Mouse (Mus musculus) midbrain, postnatal 0 days (tissue): ENCODE measurements around the gene Plekhm3. TPM values are rescaled to one million over a fixed set of nuclear protein-coding genes. Genes with fewer than 3 reads are reported as not detected.

Experiments used
- ATAC-seq: fragments of 200-750 bp; cut with Nextera tagmentation; 2 replicates; pipeline ENCODE4 v1.8.0; 2017; ENCODE audit warnings: moderate number of reproducible peaks, mild to moderate bottlenecking, moderate TSS enrichment, moderate library complexity; ENCODE audit not compliant: low FRiP score
- DNase-seq: peaks from one replicate; pipeline ENCODE4 v3.0.0-alpha.2; 2015; ENCODE audit warnings: low spot score
- H3K27ac ChIP-seq: fragments of 300-500 bp; sonication (generic); 2 replicates; pipeline ENCODE4 v1.5.1; 2014; ENCODE audit warnings: low read depth, mild to moderate bottlenecking, low read length, mixed read lengths
- H3K27me3 ChIP-seq: fragments of 300-500 bp; sonication (generic); 2 replicates; pipeline ENCODE4 v1.6.1; 2014; ENCODE audit warnings: low read length, control low read depth, mixed read lengths; ENCODE audit not compliant: insufficient read depth
- H3K36me3 ChIP-seq: fragments of 300-500 bp; sonication (generic); 2 replicates; pipeline ENCODE4 v1.6.1; 2014; ENCODE audit warnings: low read length, control low read depth, mixed read lengths; ENCODE audit not compliant: insufficient read depth
- H3K4me1 ChIP-seq: fragments of 300-500 bp; sonication (generic); 2 replicates; pipeline ENCODE4 v1.6.1; 2014; ENCODE audit warnings: mild to moderate bottlenecking, control low read depth, antibody characterized with exemption, low read length, mixed read lengths; ENCODE audit not compliant: insufficient read depth
- H3K4me2 ChIP-seq: fragments of 300-500 bp; sonication (generic); 2 replicates; pipeline ENCODE4 v1.6.1; 2014; ENCODE audit warnings: low read depth, mild to moderate bottlenecking, low read length, mixed read lengths; ENCODE audit not compliant: poor library complexity, severe bottlenecking
- H3K4me3 ChIP-seq: fragments of 300-500 bp; sonication (generic); 2 replicates; pipeline ENCODE4 v1.5.1; 2014; ENCODE audit warnings: low read depth, mild to moderate bottlenecking, low read length, moderate library complexity
- H3K9ac ChIP-seq: fragments of 300-500 bp; sonication (generic); replicated peaks from 2 replicates; pipeline ENCODE4 v1.6.1; 2014; ENCODE audit warnings: mild to moderate bottlenecking, low read length, moderate library complexity, mixed read lengths; ENCODE audit not compliant: poor library complexity, severe bottlenecking
- H3K9me3 ChIP-seq: fragments of 300-500 bp; sonication (generic); 2 replicates; pipeline ENCODE4 v1.6.1; 2016; ENCODE audit warnings: low read length, control low read depth
- CTCF ChIP-seq: IDR thresholded peaks from 2 replicates; pipeline ENCODE4 v1.5.1; 2016; ENCODE audit warnings: antibody characterized with exemption, mild to moderate bottlenecking
- WGBS: fragments of 180-500 bp; shearing (Covaris S2); extraction: QIAGEN DNeasy Blood & Tissue Kit; methylation state at CpG from one replicate; pipeline ENCODE4 v1.1.7; 2014; 5-methylcytosine and 5-hydroxymethylcytosine counted together
- polyA plus RNA-seq: library from polyadenylated mRNA; unstranded; fragments of >200 nt; fragmentation: Nextera tagmentation; extraction: Ambion mirVana; gene quantifications from 2 replicates; pipeline ENCODE4 v1.2.1, GENCODE M21; 2015
- total RNA-seq: library from RNA; depleted of rRNA; stranded (reverse); fragments of >200 nt; gene quantifications from 2 replicates; pipeline ENCODE4 v1.2.3, GENCODE M21; 2014

Gene Plekhm3
- total and polyA plus RNA-seq, 2 experiments from 2014 or later, result 5.9 to 14.6 TPM

DNA sequence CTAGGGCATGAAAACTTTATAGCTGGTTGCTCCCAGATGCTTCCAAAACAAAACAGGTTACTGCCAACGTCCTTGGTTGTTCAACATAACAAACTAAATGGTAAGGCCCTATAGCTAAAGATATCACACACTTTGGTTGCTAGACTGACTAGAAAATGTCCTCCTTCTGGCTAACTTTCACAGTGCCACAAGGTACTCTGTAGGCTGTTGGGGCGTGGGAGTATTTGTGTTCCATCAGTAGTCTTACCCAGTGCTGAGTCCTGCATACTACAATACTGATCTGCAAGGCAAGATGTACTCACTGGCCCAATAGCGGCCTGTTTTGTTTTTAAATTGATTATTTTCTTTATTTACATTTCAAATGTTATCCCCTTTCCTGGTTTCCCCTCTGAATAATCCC, 56.9 kb downstream of the Plekhm3 start:
- Histone ChIP-seq H3K36me3 (no peaks in the 10 kb centered on the region), H3K4me3 (no peak overlapping the region), H3K9ac (no peak overlapping the region), H3K4me2 (no peak overlapping the region), H3K4me1 (no peaks in the 10 kb centered on the region), H3K9me3 (no peaks in the 10 kb centered on the region), H3K27me3 (no peaks in the 10 kb centered on the region), H3K27ac (no peak overlapping the region)
- TF ChIP-seq CTCF, result no peak
- DNase-seq (no peak), ATAC-seq (no peak)
- WGBS, result 88% methylated on average over 3 of the region's 3 CpGs

DNA sequence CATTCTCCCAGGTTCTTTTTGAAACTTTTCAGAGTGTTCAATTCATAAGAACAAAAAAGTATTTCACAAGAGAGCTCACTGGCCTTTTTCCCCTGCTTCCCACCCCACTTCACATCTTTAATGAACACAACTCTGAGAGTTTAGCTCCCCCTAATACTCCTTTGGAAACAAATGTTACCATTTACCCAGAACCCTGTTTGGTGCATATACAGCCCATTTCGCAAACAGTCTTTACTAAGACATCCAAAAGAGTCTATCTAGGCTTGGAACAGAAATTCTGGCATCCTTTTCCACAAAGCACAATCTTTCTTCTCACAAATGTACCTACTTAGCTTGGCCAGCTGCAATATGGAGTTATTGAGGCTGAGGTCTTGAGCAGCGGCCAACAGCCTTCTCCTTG, 59.1 kb downstream of the Plekhm3 start:
- no peak for TF ChIP-seq CTCF
- H3K36me3 ChIP-seq, result no peaks in the 10 kb centered on the region
- WGBS, result 87% methylated on average over 2 of the region's 2 CpGs
- no peak overlapping the region for H3K9ac ChIP-seq
- H3K27ac ChIP-seq, result no peak overlapping the region
- DNase-seq (no peak), ATAC-seq (no peak)
- H3K9me3 ChIP-seq, result no peaks in the 10 kb centered on the region
- no peaks in the 10 kb centered on the region for H3K4me1 ChIP-seq
- no peak overlapping the region for H3K4me2 ChIP-seq
- H3K27me3 ChIP-seq, result no peaks in the 10 kb centered on the region
- no peak overlapping the region for H3K4me3 ChIP-seq

DNA sequence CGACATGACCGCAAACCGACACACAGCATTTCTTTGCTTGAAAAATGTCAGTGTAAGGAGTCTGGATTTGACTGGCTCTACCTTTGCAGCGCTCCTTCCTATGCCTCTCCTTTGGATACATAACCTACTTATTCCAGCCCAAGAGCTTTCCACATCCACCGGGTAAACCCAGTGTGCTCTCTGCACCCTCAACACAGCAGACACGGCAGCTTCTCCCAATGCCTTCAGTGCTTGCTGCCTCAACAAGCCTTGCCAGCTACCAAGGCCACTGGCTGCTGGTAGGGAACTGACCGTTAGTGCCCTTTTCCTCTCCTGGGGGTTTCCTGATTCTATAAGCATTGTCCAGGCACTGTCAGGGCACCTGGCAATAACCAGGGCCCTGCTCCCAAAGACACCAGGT, 62.8 kb downstream of the Plekhm3 start:
- Histone ChIP-seq H3K4me1 (no peaks in the 10 kb centered on the region), H3K4me3 (no peak overlapping the region), H3K27me3 (no peaks in the 10 kb centered on the region), H3K9ac (no peak overlapping the region), H3K36me3 (no peaks in the 10 kb centered on the region), H3K4me2 (no peak overlapping the region), H3K27ac (no peak overlapping the region), H3K9me3 (no peaks in the 10 kb centered on the region)
- 91% methylated on average over 7 of the region's 7 CpGs for WGBS
- no peak for TF ChIP-seq CTCF
- no peak for DNase-seq
- ATAC-seq, result no peak

DNA sequence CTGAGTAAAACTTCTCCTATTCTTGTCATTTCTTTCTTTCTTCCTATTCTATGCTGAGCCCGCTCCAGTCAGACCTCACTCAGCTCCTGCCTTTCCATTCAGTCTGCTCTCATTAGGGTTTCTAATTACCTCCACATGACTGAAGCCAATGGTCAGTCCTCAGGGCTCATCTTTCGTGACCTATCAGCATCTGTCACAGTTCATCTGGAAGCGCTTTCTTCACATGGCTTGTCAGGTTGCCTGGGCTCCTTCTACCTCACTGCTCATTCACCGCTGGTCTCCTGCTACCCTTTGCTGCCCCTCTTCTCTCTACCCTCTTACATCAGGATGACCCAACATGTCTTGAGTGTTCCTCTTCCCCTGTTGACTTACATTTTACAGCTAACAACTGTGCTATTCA, 65.3 kb downstream of the Plekhm3 start:
- H3K9ac ChIP-seq, result no peak overlapping the region
- no peaks in the 10 kb centered on the region for H3K36me3 ChIP-seq
- H3K4me2 ChIP-seq, result no peak overlapping the region
- H3K27me3 ChIP-seq, result no peaks in the 10 kb centered on the region
- WGBS, result 87% methylated on average over 4 of the region's 4 CpGs
- H3K27ac ChIP-seq, result no peak overlapping the region
- DNase-seq, result no peak
- ATAC-seq, result no peak
- no peaks in the 10 kb centered on the region for H3K4me1 ChIP-seq
- H3K9me3 ChIP-seq, result no peaks in the 10 kb centered on the region
- no peak for TF ChIP-seq CTCF
- no peak overlapping the region for H3K4me3 ChIP-seq

DNA sequence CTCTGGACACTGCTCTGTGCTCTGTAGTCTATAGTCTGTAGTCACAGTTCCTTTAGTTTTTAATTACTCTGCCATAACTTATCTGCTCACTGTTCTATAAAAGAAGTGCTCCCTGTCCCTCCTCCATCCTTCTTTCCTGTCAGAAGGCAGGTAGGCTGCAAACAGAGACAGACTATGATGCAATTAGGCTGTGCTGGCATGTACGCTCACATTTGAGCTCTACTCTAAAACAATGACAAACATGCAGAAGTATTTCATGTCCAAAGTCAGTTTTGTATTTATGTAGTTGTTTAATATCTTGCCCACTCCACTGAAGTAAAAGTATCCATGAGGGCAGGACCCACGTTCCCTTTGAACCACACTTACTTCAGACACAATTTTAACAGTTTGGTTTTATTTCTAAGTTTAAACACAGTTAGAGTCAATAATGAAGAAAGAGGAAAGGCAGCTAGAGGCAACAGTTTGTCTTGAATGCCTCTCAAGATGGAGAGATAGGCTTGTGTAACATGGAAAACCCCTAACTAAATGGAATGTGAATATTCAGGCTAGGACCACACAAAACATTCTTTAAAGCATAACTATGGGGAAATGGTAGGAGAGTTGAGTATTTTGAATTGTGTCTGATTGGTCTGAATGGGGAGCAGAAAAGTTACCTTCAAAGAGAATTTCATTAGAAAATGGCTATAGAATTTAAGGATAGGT, 69.0 kb downstream of the Plekhm3 start:
- Histone ChIP-seq H3K4me1 (no peaks in the 10 kb centered on the region), H3K27ac (no peak overlapping the region), H3K4me2 (no peak overlapping the region), H3K4me3 (no peak overlapping the region), H3K36me3 (no peaks in the 10 kb centered on the region), H3K9ac (no peak overlapping the region), H3K27me3 (no peaks in the 10 kb centered on the region), H3K9me3 (no peaks in the 10 kb centered on the region)
- 99% methylated on average over 2 of the region's 2 CpGs for WGBS
- ATAC-seq (no peak), DNase-seq (no peak)
- TF ChIP-seq CTCF, result no peak

DNA sequence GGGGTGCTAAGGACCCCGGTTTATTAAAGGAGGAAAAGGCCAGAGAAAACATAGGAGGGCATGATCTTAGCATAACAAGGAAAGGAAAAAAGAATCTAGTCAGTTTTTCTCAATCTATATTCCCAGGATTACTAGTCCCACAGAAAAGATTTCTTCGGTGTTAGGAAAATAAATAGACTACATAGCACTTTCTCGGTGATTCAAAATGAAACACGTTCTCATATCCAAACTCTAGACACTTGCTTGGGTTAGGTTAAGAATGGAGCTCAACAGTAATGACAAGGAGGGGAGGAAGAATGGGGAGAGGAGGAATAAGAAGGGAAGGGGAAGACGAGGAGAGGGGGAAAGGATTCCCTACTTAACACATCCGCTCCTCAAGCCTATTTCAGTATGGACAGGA, 69.9 kb downstream of the Plekhm3 start:
- Histone ChIP-seq H3K4me1 (no peaks in the 10 kb centered on the region), H3K36me3 (no peaks in the 10 kb centered on the region), H3K9ac (no peak overlapping the region), H3K27ac (no peak overlapping the region), H3K9me3 (no peaks in the 10 kb centered on the region), H3K4me2 (no peak overlapping the region), H3K27me3 (no peaks in the 10 kb centered on the region), H3K4me3 (no peak overlapping the region)
- no peak for ATAC-seq
- 92% methylated on average over 6 of the region's 6 CpGs for WGBS
- no peak for TF ChIP-seq CTCF
- DNase-seq, result no peak
